Mouse (Mus musculus): Measurements from ENCODE around the gene Mmp17.
A peak's percentile ranks its signal among the peaks of the same experiment; 100 is the strongest.

- no peak for TF ChIP-seq POLR2A (IDR thresholded peaks at IDR 0.05; ENCODE audit: control insufficient read depth, extremely low read depth, insufficient read depth, low read length, poor library complexity)
- TF ChIP-seq CTCF (IDR thresholded peaks at IDR 0.05; ENCODE audit: borderline replicate concordance, control insufficient read depth, extremely low read depth, insufficient read depth, low read length, poor library complexity), result peak; percentile 95
Measured at GRCm38 (mm10) chr5:129583761-129584582, at the start of gene Mmp17.
